Mouse (Mus musculus): ENCODE results near the gene Arsb.

Arsb gene

GRCm38 (mm10) chr13:93892101-93892500, 120.7 kb downstream of the Arsb start:
- Histone ChIP-seq H3K27me3 (ENCODE audit: insufficient read depth, low read length) (no peaks in the 10 kb centered on the region), H3K36me3 (ENCODE audit: insufficient read depth, low read length) (no peaks in the 10 kb centered on the region), H3K9me3 (ENCODE audit: low read length) (peaks cover 18% of the 10 kb centered on the region), H3K4me3 (replicated peaks; ENCODE audit: low read length) (no peak overlapping the region), H3K4me1 (replicated peaks; ENCODE audit: low read depth, low read length) (no peaks in the 10 kb centered on the region)
- no peak for TF ChIP-seq CTCF (conservative IDR thresholded peaks at IDR 0.05; ENCODE audit: low read length)
- TF ChIP-seq NANOG (IDR thresholded peaks at IDR 0.05; ENCODE audit: borderline replicate concordance, low read length): no peak
- TF ChIP-seq POU5F1 (IDR thresholded peaks at IDR 0.05; ENCODE audit: borderline replicate concordance, low read length): no peak

GRCm38 (mm10) chr13:93894105-93894504, 122.7 kb downstream of the Arsb start:
- Histone ChIP-seq H3K4me3 (replicated peaks; ENCODE audit: low read length) (no peak overlapping the region), H3K4me1 (replicated peaks; ENCODE audit: low read depth, low read length) (no peaks in the 10 kb centered on the region), H3K36me3 (ENCODE audit: insufficient read depth, low read length) (no peaks in the 10 kb centered on the region), H3K27me3 (ENCODE audit: insufficient read depth, low read length) (no peaks in the 10 kb centered on the region), H3K9me3 (ENCODE audit: low read length) (no peaks in the 10 kb centered on the region)
- TF ChIP-seq CTCF (conservative IDR thresholded peaks at IDR 0.05; ENCODE audit: low read length) (no peak), POU5F1 (IDR thresholded peaks at IDR 0.05; ENCODE audit: borderline replicate concordance, low read length) (no peak), NANOG (IDR thresholded peaks at IDR 0.05; ENCODE audit: borderline replicate concordance, low read length) (no peak)

- no peak overlapping the region for H3K4me3 ChIP-seq (replicated peaks; ENCODE audit: low read length)
- H3K9me3 ChIP-seq (ENCODE audit: low read length): no peaks in the 10 kb centered on the region
- H3K4me1 ChIP-seq (replicated peaks; ENCODE audit: low read depth, low read length): no peaks in the 10 kb centered on the region
- TF ChIP-seq CTCF (conservative IDR thresholded peaks at IDR 0.05; ENCODE audit: low read length) (no peak), POU5F1 (IDR thresholded peaks at IDR 0.05; ENCODE audit: borderline replicate concordance, low read length) (no peak), NANOG (IDR thresholded peaks at IDR 0.05; ENCODE audit: borderline replicate concordance, low read length) (no peak)
- H3K27me3 ChIP-seq (ENCODE audit: insufficient read depth, low read length): no peaks in the 10 kb centered on the region
- no peaks in the 10 kb centered on the region for H3K36me3 ChIP-seq (ENCODE audit: insufficient read depth, low read length)
Observed at GRCm38 (mm10) chr13:93895430-93895829, 124.0 kb downstream of the Arsb start.

- Histone ChIP-seq H3K4me1 (replicated peaks; ENCODE audit: low read depth, low read length) (no peaks in the 10 kb centered on the region), H3K9me3 (ENCODE audit: low read length) (no peaks in the 10 kb centered on the region), H3K36me3 (ENCODE audit: insufficient read depth, low read length) (no peaks in the 10 kb centered on the region), H3K4me3 (replicated peaks; ENCODE audit: low read length) (no peak overlapping the region), H3K27me3 (ENCODE audit: insufficient read depth, low read length) (no peaks in the 10 kb centered on the region)
- TF ChIP-seq CTCF (conservative IDR thresholded peaks at IDR 0.05; ENCODE audit: low read length) (no peak), NANOG (IDR thresholded peaks at IDR 0.05; ENCODE audit: borderline replicate concordance, low read length) (no peak), POU5F1 (IDR thresholded peaks at IDR 0.05; ENCODE audit: borderline replicate concordance, low read length) (no peak)
Observed at GRCm38 (mm10) chr13:93897943-93898826, 126.8 kb downstream of the Arsb start.

- Histone ChIP-seq H3K4me1 (replicated peaks; ENCODE audit: low read depth, low read length) (no peaks in the 10 kb centered on the region), H3K4me3 (replicated peaks; ENCODE audit: low read length) (no peak overlapping the region), H3K27me3 (ENCODE audit: insufficient read depth, low read length) (0 out of 2 replicates have a peak, but pooled peaks cover 7% of the 10 kb centered on the region), H3K36me3 (ENCODE audit: insufficient read depth, low read length) (no peaks in the 10 kb centered on the region), H3K9me3 (ENCODE audit: low read length) (no peaks in the 10 kb centered on the region)
- TF ChIP-seq POU5F1 (IDR thresholded peaks at IDR 0.05; ENCODE audit: borderline replicate concordance, low read length) (no peak), CTCF (conservative IDR thresholded peaks at IDR 0.05; ENCODE audit: low read length) (no peak), NANOG (IDR thresholded peaks at IDR 0.05; ENCODE audit: borderline replicate concordance, low read length) (no peak)
Observed at GRCm38 (mm10) chr13:93899378-93900256, 128.2 kb downstream of the Arsb start.

GRCm38 (mm10) chr13:93900934-93901626, 129.7 kb downstream of the Arsb start:
- TF ChIP-seq POU5F1 (IDR thresholded peaks at IDR 0.05; ENCODE audit: borderline replicate concordance, low read length) (no peak), NANOG (IDR thresholded peaks at IDR 0.05; ENCODE audit: borderline replicate concordance, low read length) (no peak), CTCF (conservative IDR thresholded peaks at IDR 0.05; ENCODE audit: low read length) (no peak)

GRCm38 (mm10) chr13:93902126-93902525, 130.7 kb downstream of the Arsb start:
- no peak overlapping the region for H3K4me3 ChIP-seq (replicated peaks; ENCODE audit: low read length)
- TF ChIP-seq NANOG (IDR thresholded peaks at IDR 0.05; ENCODE audit: borderline replicate concordance, low read length) (no peak), POU5F1 (IDR thresholded peaks at IDR 0.05; ENCODE audit: borderline replicate concordance, low read length) (no peak), CTCF (conservative IDR thresholded peaks at IDR 0.05; ENCODE audit: low read length) (no peak)
- no peaks in the 10 kb centered on the region for H3K9me3 ChIP-seq (ENCODE audit: low read length)
- no peaks in the 10 kb centered on the region for H3K36me3 ChIP-seq (ENCODE audit: insufficient read depth, low read length)
- 0 out of 2 replicates have a peak, but pooled peaks cover 7% of the 10 kb centered on the region for H3K27me3 ChIP-seq (ENCODE audit: insufficient read depth, low read length)
- H3K4me1 ChIP-seq (replicated peaks; ENCODE audit: low read depth, low read length): no peaks in the 10 kb centered on the region

More at GRCm38 (mm10) chr13:93900934-93901626, 129.7 kb downstream of the Arsb start:
- Histone ChIP-seq H3K9me3 (ENCODE audit: low read length) (no peaks in the 10 kb centered on the region), H3K4me3 (replicated peaks; ENCODE audit: low read length) (no peak overlapping the region), H3K27me3 (ENCODE audit: insufficient read depth, low read length) (0 out of 2 replicates have a peak, but pooled peaks cover 7% of the 10 kb centered on the region), H3K36me3 (ENCODE audit: insufficient read depth, low read length) (no peaks in the 10 kb centered on the region), H3K4me1 (replicated peaks; ENCODE audit: low read depth, low read length) (no peaks in the 10 kb centered on the region)
